Mouse (Mus musculus) thymus, adult 2 months (tissue): ENCODE measurements around the gene Rtf2. TPM values are rescaled to one million over a fixed set of nuclear protein-coding genes. Genes with fewer than 3 reads are reported as not detected.

Source experiments
- DNase-seq: peaks from one replicate; pipeline ENCODE4 v3.0.0; 2021
- H3K27ac ChIP-seq: fragments of 200-500 bp; 2 replicates; pipeline ENCODE4 v1.5.1; 2012; ENCODE audit warnings: low read length, control low read depth; ENCODE audit not compliant: control insufficient read depth, insufficient read depth
- H3K27me3 ChIP-seq: fragments of 200-500 bp; 2 replicates; pipeline ENCODE4 v1.6.1; 2012; ENCODE audit warnings: mild to moderate bottlenecking, low read length, moderate library complexity, mixed read lengths; ENCODE audit not compliant: control insufficient read depth, insufficient read depth
- H3K36me3 ChIP-seq: fragments of 200-500 bp; 2 replicates; pipeline ENCODE4 v1.6.1; 2012; ENCODE audit warnings: mild to moderate bottlenecking, low read length, moderate library complexity; ENCODE audit not compliant: control insufficient read depth, insufficient read depth
- H3K4me1 ChIP-seq: fragments of 200-500 bp; replicated peaks from 2 replicates; pipeline ENCODE4 v1.6.1; 2012; ENCODE audit warnings: low read length; ENCODE audit not compliant: control insufficient read depth, insufficient read depth
- H3K4me3 ChIP-seq: fragments of 200-500 bp; 2 replicates; pipeline ENCODE4 v1.5.1; 2012; ENCODE audit warnings: mild to moderate bottlenecking, low read length, control low read depth, moderate library complexity; ENCODE audit not compliant: control insufficient read depth, insufficient read depth
- CTCF ChIP-seq: fragments of 200-500 bp; IDR thresholded peaks from 2 replicates; pipeline ENCODE4 v1.5.1; 2012; ENCODE audit warnings: mild to moderate bottlenecking, control low read depth, low read length, moderate library complexity, borderline replicate concordance; ENCODE audit not compliant: control insufficient read depth, poor library complexity, insufficient read depth; ENCODE audit errors: extremely low read depth
- POLR2A ChIP-seq: fragments of 200-500 bp; IDR thresholded peaks from 2 replicates; pipeline ENCODE4 v1.6.1; 2012; ENCODE audit warnings: mild to moderate bottlenecking, low read length, control low read depth, moderate library complexity; ENCODE audit not compliant: control insufficient read depth, poor library complexity, insufficient read depth; ENCODE audit errors: extremely low read depth
- WGBS: fragments of 180-500 bp; shearing (Covaris S2); methylation state at CpG from one replicate; pipeline ENCODE4 v1.1.7; 2018; 5-methylcytosine and 5-hydroxymethylcytosine counted together
- polyA plus RNA-seq: library from polyadenylated mRNA; depleted of rRNA; stranded (reverse); fragments of >200 nt; gene quantifications from 2 replicates; pipeline ENCODE4 v1.2.3, GENCODE M21; 2012

The Rtf2 gene
- polyA plus RNA-seq, 1 experiment, result 86.7 TPM

GRCm38 (mm10) chr2:172484696-172485370, 44.5 kb downstream of the Rtf2 start:
- Histone ChIP-seq H3K4me3 (no peak overlapping the region), H3K27ac (no peak overlapping the region), H3K4me1 (peaks cover 18% of the 10 kb centered on the region), H3K36me3 (no peaks in the 10 kb centered on the region), H3K27me3 (no peaks in the 10 kb centered on the region)
- WGBS, result 87% methylated on average over 12 of the region's 12 CpGs
- no peak for TF ChIP-seq POLR2A
- TF ChIP-seq CTCF, result no peak
- DNase-seq, result no peak

GRCm38 (mm10) chr2:172496736-172497345, 56.5 kb downstream of the Rtf2 start:
- no peak overlapping the region for H3K27ac ChIP-seq
- H3K4me3 ChIP-seq, result no peak overlapping the region
- H3K27me3 ChIP-seq, result no peaks in the 10 kb centered on the region
- 83% methylated on average over 8 of the region's 8 CpGs for WGBS
- TF ChIP-seq CTCF (no peak), POLR2A (no peak)
- no peak for DNase-seq
- H3K4me1 ChIP-seq, result no peaks in the 10 kb centered on the region
- no peaks in the 10 kb centered on the region for H3K36me3 ChIP-seq

GRCm38 (mm10) chr2:172498823-172499222, 58.5 kb downstream of the Rtf2 start:
- Histone ChIP-seq H3K27me3 (no peaks in the 10 kb centered on the region), H3K36me3 (no peaks in the 10 kb centered on the region), H3K4me1 (no peaks in the 10 kb centered on the region), H3K4me3 (no peak overlapping the region), H3K27ac (no peak overlapping the region)
- no peak for TF ChIP-seq POLR2A
- no peak for TF ChIP-seq CTCF
- no peak for DNase-seq
- 80% methylated on average over 3 of the region's 3 CpGs for WGBS

- Histone ChIP-seq H3K27ac (no peak overlapping the region), H3K27me3 (no peaks in the 10 kb centered on the region), H3K36me3 (no peaks in the 10 kb centered on the region), H3K4me3 (no peak overlapping the region), H3K4me1 (no peaks in the 10 kb centered on the region)
- WGBS, result 62% methylated on average over 7 of the region's 7 CpGs
- no peak for TF ChIP-seq CTCF
- TF ChIP-seq POLR2A, result no peak
- no peak for DNase-seq
These were observed 60.5 kb downstream of the Rtf2 start for GRCm38 (mm10) chr2:172500752-172501316.

- peak; percentile 12 for DNase-seq
- Histone ChIP-seq H3K4me1 (no peaks in the 10 kb centered on the region), H3K27me3 (no peaks in the 10 kb centered on the region), H3K4me3 (no peak overlapping the region), H3K27ac (no peak overlapping the region), H3K36me3 (no peaks in the 10 kb centered on the region)
- 6% methylated on average over 4 of the region's 4 CpGs for WGBS
- no peak for TF ChIP-seq CTCF
- no peak for TF ChIP-seq POLR2A
These were observed 61.0 kb downstream of the Rtf2 start for GRCm38 (mm10) chr2:172501341-172501740.

GRCm38 (mm10) chr2:172502168-172502567, 61.8 kb downstream of the Rtf2 start:
- TF ChIP-seq CTCF (no peak), POLR2A (no peak)
- DNase-seq, result no peak
- Histone ChIP-seq H3K4me3 (no peak overlapping the region), H3K4me1 (no peaks in the 10 kb centered on the region), H3K36me3 (no peaks in the 10 kb centered on the region), H3K27me3 (no peaks in the 10 kb centered on the region), H3K27ac (no peak overlapping the region)
- WGBS, result 92% methylated on average over 14 of the region's 14 CpGs
